Mouse (Mus musculus): ENCODE measurements around the gene Cbx8. TPM values are rescaled to one million over a fixed set of nuclear protein-coding genes. Genes with fewer than 3 reads are reported as not detected.

Gene Cbx8
- total RNA-seq, 2 experiments from 2014 or later = 3.6 to 5.6 TPM

GRCm38 (mm10) chr11:118998540-118999265, 42.1 kb downstream of the Cbx8 start:
- ATAC-seq (ENCODE audit: poor library complexity, severe bottlenecking) = peak; percentile 74

- ATAC-seq (ENCODE audit: poor library complexity, severe bottlenecking) = no peak
Observed at GRCm38 (mm10) chr11:118997182-118997581, 43.6 kb downstream of the Cbx8 start.

- ATAC-seq (ENCODE audit: poor library complexity, severe bottlenecking) = no peak
Observed at GRCm38 (mm10) chr11:118995448-118995847, 45.3 kb downstream of the Cbx8 start.

GRCm38 (mm10) chr11:118992781-118993180, 48.0 kb downstream of the Cbx8 start:
- no peak for ATAC-seq (ENCODE audit: poor library complexity, severe bottlenecking)

- ATAC-seq (ENCODE audit: poor library complexity, severe bottlenecking) = no peak
Observed at GRCm38 (mm10) chr11:118987999-118988398, 52.8 kb downstream of the Cbx8 start, which contains the start of gene Enpp7. TSS of gene Enpp7 (plus strand) at chr11:118988188.

Other genes starting within 250 kb of the Cbx8 start
- not detected in 2 replicates for gene Rbfox3, start 129.4 kb downstream of the Cbx8 start, total RNA-seq (2015)
- gene Rbfox3, start 129.4 kb downstream of the Cbx8 start, total RNA-seq (2017) = not detected in 2 replicates
- not detected in 2 replicates for gene Enpp7, start 52.8 kb downstream of the Cbx8 start, total RNA-seq (2015)
- not detected in 2 replicates for gene Enpp7, start 52.8 kb downstream of the Cbx8 start, total RNA-seq (2017)
- 1.5 and 1.6 TPM in 2 replicates for gene Cbx2, start 18.0 kb downstream of the Cbx8 start, total RNA-seq (2015)
- gene Cbx2, start 18.0 kb downstream of the Cbx8 start, total RNA-seq (2017) = 2.8 TPM in 2 replicates
- 15.3 and 15.5 TPM in 2 replicates for gene Cbx4, start 45.3 kb upstream of the Cbx8 start, total RNA-seq (2015)
- gene Cbx4, start 45.3 kb upstream of the Cbx8 start, total RNA-seq (2017) = 18.0 and 18.4 TPM in 2 replicates
- 0.64 and 0.71 TPM in 2 replicates for gene Tbc1d16, start 187.5 kb upstream of the Cbx8 start, total RNA-seq (2015)
- gene Tbc1d16, start 187.5 kb upstream of the Cbx8 start, total RNA-seq (2017) = 0.53 and 0.59 TPM in 2 replicates
- gene Ccdc40, start 187.6 kb upstream of the Cbx8 start, total RNA-seq (2015) = 0.21 and 0.31 TPM in 2 replicates
- 0.65 and 1.1 TPM in 2 replicates for gene Ccdc40, start 187.6 kb upstream of the Cbx8 start, total RNA-seq (2017)
- gene Gaa, start 226.9 kb upstream of the Cbx8 start, total RNA-seq (2015) = 9.3 and 16.5 TPM in 2 replicates
- 8.0 and 9.8 TPM in 2 replicates for gene Gaa, start 226.9 kb upstream of the Cbx8 start, total RNA-seq (2017)